Mouse (Mus musculus): ENCODE measurements around the gene Kifc3.

Gene Kifc3

DNA sequence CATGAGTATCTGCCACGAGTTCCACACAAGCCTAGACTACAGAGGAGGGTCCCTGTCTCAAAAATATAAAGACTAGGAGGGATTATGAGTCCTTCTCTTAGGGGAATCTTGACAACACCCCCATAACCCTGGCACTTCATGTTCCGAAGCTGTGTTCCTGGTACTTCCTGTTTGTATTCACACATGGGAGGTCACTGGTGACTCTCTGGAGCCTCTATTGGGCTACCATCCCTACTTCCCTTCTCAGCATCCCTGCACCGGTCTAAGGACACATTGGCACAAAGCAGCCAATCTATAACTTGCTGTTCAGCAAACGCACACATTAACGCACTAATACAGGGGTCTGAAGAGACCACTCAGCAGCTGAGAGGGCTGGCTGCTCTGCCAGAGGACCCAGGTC, 70.6 kb downstream of the Kifc3 start:
- ChIA-PET CTCF (interaction anchor here in 2 of 4 experiments (1.0 to 1.3 kb wide), 2 partner anchors 48 to 72 kb away, joined by 3 read pairs; no protein-coding TSS in a partner anchor), POLR2A (interaction anchor here in 2 of 4 experiments (0.6 to 2.7 kb wide), 4 partner anchors 10 to 61 kb away, joined by 3 to 19 read pairs (median 4); no protein-coding TSS in a partner anchor)

DNA sequence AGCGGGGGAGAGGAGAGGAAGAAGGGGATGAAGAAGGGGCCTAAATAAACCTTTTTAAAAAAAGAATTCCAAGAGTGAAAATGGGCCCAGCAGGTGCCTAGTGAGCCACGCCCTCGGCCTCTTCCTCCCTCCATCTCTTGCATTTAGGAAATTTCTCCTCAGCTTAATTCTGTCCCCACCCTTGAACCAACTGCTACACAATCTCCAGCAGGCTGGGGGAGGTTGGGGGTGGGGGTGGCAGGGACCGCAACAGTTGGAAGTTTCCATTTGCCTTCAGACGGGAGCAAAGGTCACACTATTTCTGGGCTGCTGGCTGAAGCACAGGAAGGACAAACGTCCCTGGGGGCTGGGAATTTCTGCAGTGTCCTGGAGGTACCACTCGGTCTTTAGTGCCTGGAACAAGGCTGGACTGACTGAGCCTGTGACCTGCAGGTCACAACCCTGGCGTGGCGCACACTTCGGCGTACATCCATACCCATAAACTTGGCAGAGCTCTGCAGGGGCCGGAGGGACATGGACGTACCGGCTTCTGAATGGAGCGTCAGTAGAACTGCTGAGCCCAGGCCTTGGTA, 71.6 kb downstream of the Kifc3 start:
- CTCF ChIA-PET: interaction anchor here in 2 of 4 experiments (1.0 to 1.3 kb wide), 2 partner anchors 47 to 73 kb away, joined by 3 read pairs; no protein-coding TSS in a partner anchor

DNA sequence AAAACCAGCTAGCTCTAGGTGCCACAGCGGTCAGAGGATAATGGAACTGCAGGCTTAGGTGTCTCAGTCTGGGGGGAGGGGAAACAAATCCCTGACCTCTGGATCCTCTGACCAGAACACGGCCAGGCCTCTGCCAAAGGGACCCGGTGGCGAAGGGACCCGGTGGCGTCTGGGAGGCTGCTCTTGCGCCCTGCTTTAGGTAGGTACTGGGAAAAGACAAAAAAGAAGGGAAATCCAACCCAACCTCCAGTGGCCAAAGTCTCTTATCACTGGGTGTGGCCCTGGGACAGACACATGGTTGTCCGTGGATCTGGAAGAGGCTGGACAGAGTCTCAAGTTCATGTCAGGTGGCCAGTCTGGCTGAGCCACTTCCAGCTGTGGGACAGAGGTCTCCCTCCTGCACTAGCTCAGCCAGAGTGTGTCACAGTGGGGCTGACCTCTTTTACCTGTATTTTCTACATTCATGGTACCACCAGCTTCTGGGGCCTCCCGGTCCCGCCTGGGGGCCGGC, 73.8 kb downstream of the Kifc3 start:
- CTCF ChIA-PET: interaction anchor here in 3 of 4 experiments (0.6 to 2.0 kb wide), 3 partner anchors 13 to 179 kb away, joined by 3 to 5 read pairs (median 5); no protein-coding TSS in a partner anchor
- POLR2A ChIA-PET: interaction anchor here in 1 of 4 experiments (0.6 to 1.7 kb wide), 4 partner anchors 9 to 75 kb away, joined by 3 to 5 read pairs (median 4); partner anchors contain the start of gene Katnb1

More for the DNA sequence above, 71.6 kb downstream of the Kifc3 start:
- POLR2A ChIA-PET: interaction anchor here in 3 of 4 experiments (0.5 to 2.7 kb wide), 7 partner anchors 11 to 471 kb away, joined by 3 to 19 read pairs (median 3); partner anchors contain the start of gene Drc7 (in 1 of the 3)

DNA sequence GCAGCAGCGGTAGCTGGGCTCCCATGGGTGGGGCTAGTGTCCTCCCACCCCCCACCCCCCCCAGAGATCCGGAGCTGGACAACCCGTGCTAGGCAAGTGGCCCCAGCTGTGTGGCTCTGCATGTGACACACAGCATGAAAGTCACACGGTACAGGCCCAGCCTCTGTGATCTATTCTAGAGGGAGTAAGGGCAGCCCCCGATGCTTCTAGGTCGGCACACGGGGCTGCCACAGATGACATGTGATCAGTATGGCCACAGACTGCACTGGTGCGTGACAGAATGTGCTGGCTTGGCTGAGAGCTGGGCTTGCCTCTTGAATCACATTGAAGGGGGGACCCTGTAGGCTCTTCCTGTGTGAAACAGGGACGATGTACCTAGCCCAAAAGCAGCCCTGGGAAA, 75.0 kb downstream of the Kifc3 start:
- POLR2A ChIA-PET: interaction anchor here in 3 of 4 experiments (0.6 to 2.1 kb wide), 9 partner anchors 9 to 458 kb away, joined by 3 to 7 read pairs (median 4); no protein-coding TSS in a partner anchor
- CTCF ChIA-PET: interaction anchor here in 2 of 4 experiments (0.6 to 2.0 kb wide), 3 partner anchors 14 to 1424 kb away, joined by 4 to 7 read pairs (median 5); no protein-coding TSS in a partner anchor

DNA sequence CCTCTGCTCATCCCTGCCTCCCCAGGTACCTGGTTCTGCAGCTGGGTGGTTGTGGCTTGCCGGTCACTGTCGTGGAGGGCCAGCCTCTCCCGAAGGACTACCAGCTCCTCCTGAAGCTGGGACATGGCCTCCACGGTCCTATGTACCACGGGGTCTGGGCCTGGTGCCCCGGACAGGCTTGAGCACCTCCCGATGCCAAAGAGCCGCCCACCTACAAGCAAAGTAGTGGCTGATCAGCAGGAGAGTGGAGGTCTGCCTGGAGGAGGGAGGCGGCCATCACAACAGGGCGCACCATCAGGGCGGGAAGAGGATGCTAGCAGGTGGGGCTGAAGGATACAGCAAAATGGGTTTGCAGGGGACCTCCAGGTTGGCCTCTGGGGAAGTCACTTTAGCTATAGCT, 76.1 kb downstream of the Kifc3 start:
- ChIA-PET POLR2A (interaction anchor here in 2 of 4 experiments (0.8 to 2.1 kb wide), 5 partner anchors 10 to 81 kb away, joined by 3 to 7 read pairs (median 4); no protein-coding TSS in a partner anchor), CTCF (interaction anchor here in 1 of 4 experiments (1.0 to 5.2 kb wide), 2 partner anchors 13 to 18 kb away, joined by 3 to 29 read pairs; no protein-coding TSS in a partner anchor)

DNA sequence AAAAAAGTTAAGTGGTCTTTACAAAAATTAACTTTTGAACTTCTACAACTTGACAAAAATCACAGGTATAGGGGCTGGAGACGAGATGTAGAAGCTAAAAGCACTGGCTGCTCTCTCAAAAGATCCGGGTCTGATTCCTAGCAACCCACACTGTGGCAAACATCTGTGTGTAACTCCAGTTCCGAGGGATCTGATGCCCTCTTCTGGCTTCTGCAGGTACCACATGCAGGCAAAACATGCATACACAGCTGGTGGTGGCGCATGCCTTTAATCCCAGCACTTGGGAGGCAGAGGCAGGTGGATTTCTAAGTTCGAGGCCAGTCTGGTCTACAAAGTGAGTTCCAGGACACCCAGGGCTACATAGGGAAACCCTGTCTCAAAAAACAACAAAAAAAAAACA, 79.2 kb downstream of the Kifc3 start:
- ChIA-PET CTCF (interaction anchor here (0.5 to 5.2 kb wide), 28 partner anchors 10 to 366 kb away, joined by 3 to 29 read pairs (median 3); partner anchors contain the start of gene Kifc3 (in 1 of the 4)), POLR2A (interaction anchor here in 2 of 4 experiments (0.6 to 1.6 kb wide), 7 partner anchors 10 to 247 kb away, joined by 3 to 7 read pairs (median 4); partner anchors contain the start of gene Dok4 (in 1 of the 2))

DNA sequence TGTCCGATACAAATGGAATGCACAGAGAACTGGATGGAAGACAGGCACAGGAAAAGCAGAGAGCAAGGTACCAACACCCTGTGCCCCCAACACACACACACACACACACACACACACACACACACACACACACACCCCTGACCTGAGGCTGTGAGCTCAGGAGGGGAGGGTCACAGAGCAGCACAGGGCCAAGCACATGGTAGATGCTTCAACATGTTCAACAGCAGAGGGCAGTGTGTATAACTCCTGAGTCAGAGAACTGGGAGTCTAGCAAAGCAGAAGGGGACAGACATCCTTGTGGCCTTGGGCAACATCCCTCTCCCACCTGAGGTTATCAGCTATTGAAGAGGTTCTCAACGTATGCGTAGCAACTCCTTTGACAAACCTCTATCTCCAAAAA, 88.9 kb downstream of the Kifc3 start:
- ChIA-PET POLR2A (interaction anchor here in 3 of 4 experiments (0.5 to 1.4 kb wide), 9 partner anchors 8 to 1033 kb away, joined by 3 to 6 read pairs (median 3); no protein-coding TSS in a partner anchor), CTCF (interaction anchor here (0.5 to 2.6 kb wide), 46 partner anchors 9 to 723 kb away, joined by 3 to 29 read pairs (median 4); partner anchors contain the start of genes Katnb1 (in 2 of the 4) and Kifc3 (in 1 of the 4))

DNA sequence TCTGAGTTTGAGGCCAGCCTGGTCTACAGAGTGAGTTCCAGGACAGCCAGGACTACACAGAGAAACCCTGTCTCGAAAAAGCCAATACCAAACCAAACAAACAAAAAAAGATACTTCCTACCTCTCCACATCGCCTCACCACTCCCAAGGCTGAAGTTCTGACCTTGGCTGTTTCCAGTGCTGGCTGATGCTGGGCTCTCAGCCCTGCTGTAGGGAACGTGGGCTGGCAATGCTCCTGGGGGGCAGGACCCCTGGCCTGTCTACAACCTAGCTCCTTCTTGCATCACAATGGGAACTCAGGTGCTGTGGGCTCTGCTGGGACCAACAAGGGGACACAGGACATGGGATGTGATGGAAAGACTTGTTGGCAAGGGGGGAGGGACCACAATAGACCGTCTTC, 89.5 kb downstream of the Kifc3 start:
- POLR2A ChIA-PET: interaction anchor here in 3 of 4 experiments (0.6 to 1.4 kb wide), 8 partner anchors 9 to 24 kb away, joined by 3 to 6 read pairs (median 4); no protein-coding TSS in a partner anchor
- CTCF ChIA-PET: interaction anchor here (0.5 to 2.6 kb wide), 40 partner anchors 9 to 668 kb away, joined by 3 to 29 read pairs (median 5); partner anchors contain the start of genes Katnb1 (in 2 of the 4) and Kifc3 (in 1 of the 4)

DNA sequence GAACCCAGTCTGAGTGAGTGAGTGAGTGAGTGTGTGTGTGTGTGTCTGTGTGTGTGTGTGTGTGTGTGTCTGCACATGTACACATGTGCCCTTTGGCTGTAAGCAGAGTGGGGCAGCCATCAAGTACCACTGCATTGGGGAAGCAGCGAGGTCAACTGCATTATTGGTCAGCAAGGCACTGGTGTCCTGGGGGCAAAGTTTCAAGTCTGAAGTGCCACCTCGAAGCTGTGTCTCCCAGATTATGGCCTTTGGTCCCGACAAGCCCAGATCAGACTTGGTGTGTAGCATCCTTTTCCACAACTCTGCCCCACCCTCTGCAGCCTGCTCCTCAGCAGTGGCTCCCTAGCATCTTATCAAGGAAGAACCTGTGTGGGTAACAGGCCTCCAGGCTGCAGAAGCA, 90.0 kb downstream of the Kifc3 start:
- POLR2A ChIA-PET: interaction anchor here in 2 of 4 experiments (0.6 to 1.4 kb wide), 4 partner anchors 14 to 25 kb away, joined by 3 read pairs; no protein-coding TSS in a partner anchor
- CTCF ChIA-PET: interaction anchor here (0.5 to 2.6 kb wide), 15 partner anchors 10 to 668 kb away, joined by 3 to 29 read pairs (median 6); partner anchors contain the start of gene Kifc3 (in 1 of the 4)

DNA sequence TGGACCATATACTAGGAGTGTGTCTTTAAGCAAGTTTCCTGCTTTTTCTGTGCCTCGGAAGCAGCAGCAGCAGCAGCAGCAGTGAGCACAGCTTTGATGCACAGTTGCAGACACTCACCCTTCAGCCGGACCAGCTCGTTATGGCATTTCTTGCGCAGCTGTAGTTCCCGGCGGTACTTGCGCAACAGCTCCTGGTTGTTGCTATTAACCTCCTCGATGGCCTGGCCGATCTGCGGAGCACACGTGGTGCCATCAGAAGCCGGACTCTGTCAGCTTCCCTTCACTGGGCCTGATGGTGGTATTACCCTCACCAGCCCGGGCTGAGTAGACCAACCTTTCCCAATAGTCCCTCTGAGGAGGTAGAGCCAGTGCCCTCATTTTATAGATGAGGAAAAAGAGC, 95.3 kb downstream of the Kifc3 start:
- POLR2A ChIA-PET: interaction anchor here in 3 of 4 experiments (0.5 to 1.5 kb wide), 4 partner anchors 23 to 224 kb away, joined by 3 to 5 read pairs (median 4); partner anchors contain the start of gene Katnb1 (in 1 of the 3)
- CTCF ChIA-PET: interaction anchor here in 1 of 4 experiments (0.7 kb wide), 1 partner anchor 96 kb away, joined by 4 read pairs; no protein-coding TSS in a partner anchor

DNA sequence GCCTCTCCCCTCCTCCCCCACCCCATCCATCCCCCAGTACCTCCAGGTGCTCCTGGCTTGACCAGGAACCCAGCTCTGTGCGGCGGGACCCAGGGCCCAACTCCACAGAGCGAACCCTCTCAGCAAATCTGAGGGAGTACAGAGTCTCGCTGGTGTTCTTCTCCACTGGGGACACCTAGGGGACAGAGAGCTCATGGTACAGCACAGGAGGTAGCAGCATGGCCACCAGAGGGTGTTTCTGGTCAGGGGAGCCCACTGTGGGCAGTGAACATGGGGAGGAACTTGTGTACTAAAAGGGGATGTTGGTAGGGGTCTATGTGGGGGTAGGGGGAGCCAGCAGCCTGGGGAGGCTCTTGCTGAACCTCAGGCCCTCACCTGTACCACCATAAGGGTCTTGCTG, 100.6 kb downstream of the Kifc3 start:
- POLR2A ChIA-PET: interaction anchor here in 3 of 4 experiments (0.6 to 2.7 kb wide), 8 partner anchors 11 to 1576 kb away, joined by 3 to 11 read pairs (median 4); partner anchors contain the start of genes Dok4 (in 1 of the 3) and Katnb1 (in 1 of the 3)
- CTCF ChIA-PET: interaction anchor here (0.6 to 1.8 kb wide), 17 partner anchors 9 to 238 kb away, joined by 3 to 10 read pairs (median 4); partner anchors contain the start of genes Katnb1 (in 1 of the 4) and Kifc3 (in 1 of the 4)

DNA sequence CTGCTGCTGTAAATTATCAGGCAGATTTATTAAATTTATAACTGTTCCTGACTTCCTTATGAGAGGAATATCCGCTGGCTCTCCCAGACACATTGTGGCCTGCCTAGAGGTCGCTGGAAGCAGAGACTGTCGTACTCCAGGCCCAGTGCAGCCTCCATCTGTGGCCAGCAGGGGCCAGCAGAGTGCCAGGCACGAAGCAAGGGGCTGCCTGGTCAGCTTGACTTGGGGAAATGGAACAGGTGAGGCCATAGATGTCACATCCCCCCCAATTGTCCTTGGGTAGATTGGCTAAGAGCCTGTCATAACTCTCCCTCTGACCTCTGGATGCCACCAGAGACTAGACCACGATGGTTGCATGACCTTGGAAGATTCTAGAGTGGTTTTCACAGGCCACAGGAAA, 103.6 kb downstream of the Kifc3 start:
- CTCF ChIA-PET: interaction anchor here (0.5 to 2.6 kb wide), 24 partner anchors 10 to 204 kb away, joined by 3 to 17 read pairs (median 4); partner anchors contain the start of genes Katnb1 (in 1 of the 4) and Kifc3 (in 1 of the 4)
- POLR2A ChIA-PET: interaction anchor here (0.6 to 1.6 kb wide), 5 partner anchors 14 to 105 kb away, joined by 3 to 5 read pairs (median 3); partner anchors contain the start of gene Katnb1 (in 1 of the 4)

DNA sequence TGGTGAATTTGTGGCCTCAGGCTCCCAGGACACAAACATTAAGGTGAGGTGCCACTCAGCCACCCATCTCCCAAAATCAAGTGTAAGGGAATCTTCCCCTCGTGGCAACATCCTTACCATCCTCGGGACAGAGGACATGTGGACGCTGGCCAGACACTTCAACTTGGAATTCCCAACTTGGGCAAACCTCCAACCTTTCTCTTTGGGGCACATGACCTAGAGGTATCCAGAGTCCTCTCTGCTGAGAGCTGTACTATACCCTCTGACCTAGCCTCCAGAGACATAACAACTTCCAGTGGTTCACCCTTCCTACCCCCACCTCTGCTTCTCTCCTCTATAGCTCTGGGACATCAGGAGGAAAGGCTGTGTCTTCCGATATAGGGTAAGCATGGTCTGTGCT, 109.0 kb downstream of the Kifc3 start:
- CTCF ChIA-PET: interaction anchor here in 1 of 4 experiments (1.3 kb wide), 1 partner anchor 8 kb away, joined by 3 read pairs; no protein-coding TSS in a partner anchor
- POLR2A ChIA-PET: interaction anchor here in 1 of 4 experiments (1.4 kb wide), 1 partner anchor 16 kb away, joined by 4 read pairs; no protein-coding TSS in a partner anchor

DNA sequence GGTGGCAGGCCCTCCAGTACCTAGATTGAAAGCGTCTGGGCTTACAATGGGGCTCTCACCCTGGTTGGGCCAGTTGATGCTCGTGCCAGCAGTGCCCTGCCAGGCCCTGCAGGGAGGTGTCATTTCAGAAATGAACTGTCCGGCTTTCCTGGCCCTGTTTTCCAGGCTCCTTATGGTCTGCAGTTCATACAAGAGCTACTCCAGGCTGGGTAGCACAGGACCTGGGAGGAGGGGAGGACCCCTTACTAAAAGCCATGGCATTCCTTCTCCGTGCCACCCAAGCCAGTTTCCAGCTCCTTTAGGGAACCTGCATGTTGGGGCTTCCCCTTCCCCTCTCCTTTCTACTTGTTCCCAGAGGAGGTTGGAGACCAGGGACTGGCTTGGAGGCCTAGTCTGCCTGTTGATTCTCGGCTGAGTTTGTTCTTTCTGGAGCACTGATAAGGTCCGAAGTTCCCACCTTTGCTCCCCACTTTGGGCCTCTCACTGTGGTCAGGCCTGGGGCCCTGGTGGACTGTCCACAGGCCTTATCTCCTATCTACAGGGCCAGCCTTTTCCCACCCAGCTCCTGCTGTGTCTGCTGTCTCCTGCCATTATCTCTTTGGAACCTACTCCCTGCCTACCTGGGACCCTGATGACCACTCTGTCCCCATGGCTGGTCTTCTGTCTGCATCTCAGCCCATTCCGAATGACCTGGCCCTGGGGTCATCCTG, 117.0 kb downstream of the Kifc3 start:
- ChIA-PET POLR2A (interaction anchor here in 1 of 4 experiments (0.6 to 1.1 kb wide), 2 partner anchors 10 to 94 kb away, joined by 3 to 5 read pairs; no protein-coding TSS in a partner anchor), CTCF (interaction anchor here in 1 of 4 experiments (1.2 kb wide), 1 partner anchor 117 kb away, joined by 3 read pairs; the partner anchor contains the start of gene Kifc3)

DNA sequence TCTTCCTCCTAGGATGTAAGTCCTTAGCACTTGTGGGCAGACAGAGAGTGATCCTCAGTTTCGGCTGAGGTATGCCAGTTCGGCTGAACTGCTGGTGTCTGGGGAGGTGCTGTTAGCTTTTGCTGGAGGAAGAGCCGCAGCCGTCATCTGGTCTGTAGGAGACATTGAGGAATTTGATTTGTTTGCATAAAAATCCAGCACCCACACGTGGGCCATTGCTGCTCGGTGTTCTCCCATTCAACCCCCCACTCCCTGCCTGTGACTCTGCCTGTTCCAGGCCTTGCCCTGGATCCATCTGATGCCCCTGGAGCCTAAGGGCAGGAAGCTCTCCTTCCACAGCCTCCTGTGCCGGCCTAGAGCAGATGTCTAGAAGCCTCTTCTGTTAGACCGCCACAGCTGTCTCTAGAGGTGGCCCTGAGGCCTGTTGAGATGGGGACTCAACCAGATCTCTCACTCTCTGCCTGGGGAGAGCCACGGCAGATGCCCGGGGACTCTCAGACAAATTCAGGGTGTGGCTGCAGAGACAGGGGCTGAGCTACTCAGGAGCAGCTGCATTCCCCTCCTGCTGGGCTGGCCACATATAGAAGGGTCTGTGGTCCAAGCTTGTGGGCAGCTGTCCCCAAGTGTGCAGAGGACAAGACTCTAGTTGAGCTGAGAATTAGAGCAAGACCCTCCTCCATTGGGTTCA, 117.7 kb downstream of the Kifc3 start:
- POLR2A ChIA-PET: interaction anchor here in 3 of 4 experiments (0.6 to 1.7 kb wide), 6 partner anchors 8 to 243 kb away, joined by 3 to 6 read pairs (median 4); no protein-coding TSS in a partner anchor
- CTCF ChIA-PET: interaction anchor here in 1 of 4 experiments (0.8 to 1.2 kb wide), 2 partner anchors 17 to 118 kb away, joined by 3 read pairs; partner anchors contain the start of gene Kifc3

DNA sequence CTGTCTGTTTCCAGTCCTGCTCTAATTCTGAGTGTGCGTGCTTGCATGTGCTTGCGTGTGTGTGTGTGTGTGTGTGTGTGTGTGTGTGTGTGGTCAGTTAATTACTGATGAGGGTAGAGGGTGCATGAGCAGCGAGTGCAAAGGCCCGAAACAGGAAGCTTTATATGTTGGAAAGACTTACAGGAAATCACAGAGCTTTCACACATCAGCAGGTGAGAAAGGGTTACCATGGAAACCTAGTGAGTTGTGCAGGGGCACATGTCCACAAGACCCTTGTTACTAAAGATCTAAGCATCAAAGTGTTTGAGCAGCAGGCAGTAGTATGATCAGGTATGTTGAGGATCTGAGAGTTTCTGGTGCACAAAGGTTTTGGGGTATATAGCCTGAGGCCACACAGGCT, 118.4 kb downstream of the Kifc3 start:
- POLR2A ChIA-PET: interaction anchor here in 3 of 4 experiments (0.6 to 1.7 kb wide), 11 partner anchors 8 to 534 kb away, joined by 3 to 6 read pairs (median 3); no protein-coding TSS in a partner anchor
- CTCF ChIA-PET: interaction anchor here in 3 of 4 experiments (0.7 to 1.0 kb wide), 5 partner anchors 9 to 135 kb away, joined by 3 to 5 read pairs (median 3); no protein-coding TSS in a partner anchor
